Mouse (Mus musculus) hindbrain, embryonic 14.5 days (tissue): ENCODE measurements around the gene Jak2. TPM values are rescaled to one million over a fixed set of nuclear protein-coding genes. Genes with fewer than 3 reads are reported as not detected.
A peak's percentile ranks its signal among the peaks of the same experiment; 100 is the strongest.

Experiments
- ATAC-seq: fragments of 200-750 bp; cut with Nextera tagmentation; 2 replicates; pipeline ENCODE4 v1.8.0; 2017; ENCODE audit warnings: moderate number of reproducible peaks, mild to moderate bottlenecking, moderate TSS enrichment, moderate library complexity; ENCODE audit not compliant: low FRiP score
- DNase-seq: peaks from one replicate; pipeline ENCODE4 v3.0.0-alpha.2; 2015; ENCODE audit warnings: low spot score
- H3K27ac ChIP-seq: fragments of 300-500 bp; sonication (generic); 2 replicates; pipeline ENCODE4 v1.5.1; 2014; ENCODE audit warnings: mild to moderate bottlenecking, moderate library complexity
- H3K27me3 ChIP-seq: fragments of 300-500 bp; sonication (generic); 2 replicates; pipeline ENCODE4 v1.6.1; 2014; ENCODE audit warnings: mild to moderate bottlenecking, low read length, mixed read lengths; ENCODE audit not compliant: control insufficient read depth, insufficient read depth
- H3K36me3 ChIP-seq: fragments of 300-500 bp; sonication (generic); replicated peaks from 2 replicates; pipeline ENCODE4 v1.6.1; 2014; ENCODE audit not compliant: control insufficient read depth, insufficient read depth
- H3K4me1 ChIP-seq: fragments of 300-500 bp; sonication (generic); replicated peaks from 2 replicates; pipeline ENCODE4 v1.6.1; 2014; ENCODE audit warnings: antibody characterized with exemption, low read length, mixed read lengths; ENCODE audit not compliant: control insufficient read depth, insufficient read depth
- H3K4me2 ChIP-seq: fragments of 300-500 bp; sonication (generic); replicated peaks from 2 replicates; pipeline ENCODE4 v1.6.1; 2014; ENCODE audit warnings: mild to moderate bottlenecking, moderate library complexity
- H3K4me3 ChIP-seq: fragments of 300-500 bp; sonication (generic); replicated peaks from 2 replicates; pipeline ENCODE4 v1.5.1; 2014; ENCODE audit warnings: mild to moderate bottlenecking, low read length
- H3K9ac ChIP-seq: fragments of 300-500 bp; sonication (generic); 2 replicates; pipeline ENCODE4 v1.6.1; 2014
- H3K9me3 ChIP-seq: fragments of 300-500 bp; sonication (generic); 2 replicates; pipeline ENCODE4 v1.6.1; 2016; ENCODE audit warnings: low read length; ENCODE audit not compliant: control insufficient read depth
- WGBS: fragments of 180-500 bp; shearing (Covaris S2); extraction: QIAGEN DNeasy Blood & Tissue Kit; methylation state at CpG from one replicate; pipeline ENCODE4 v1.1.7; 2014; 5-methylcytosine and 5-hydroxymethylcytosine counted together
- polyA plus RNA-seq: library from polyadenylated mRNA; unstranded; fragments of >200 nt; fragmentation: Nextera tagmentation; extraction: Ambion mirVana; gene quantifications from 2 replicates; pipeline ENCODE4 v1.2.1, GENCODE M21; 2014

The Jak2 gene
- polyA plus RNA-seq, 1 experiment from 2014 or later: 20.3 TPM

DNA sequence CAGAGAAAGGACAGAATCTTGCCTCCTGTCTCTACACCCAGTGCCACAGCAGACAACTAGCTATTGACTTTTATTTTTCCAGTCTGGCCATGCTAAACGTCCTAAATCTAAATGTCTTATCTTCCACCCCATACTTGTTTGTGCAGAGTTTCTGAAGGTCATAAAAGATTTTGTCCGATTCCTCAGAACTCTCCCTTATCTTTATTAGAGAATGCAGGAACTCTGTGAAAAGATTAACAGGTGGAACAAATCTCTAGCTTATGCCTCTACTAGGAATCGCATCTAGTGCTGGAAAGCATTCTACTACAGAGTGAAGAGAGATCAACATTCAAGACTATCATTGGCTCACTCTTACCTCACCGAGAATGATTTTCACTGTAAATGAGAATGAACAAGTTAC, 1.7 kb upstream of the Jak2 start:
- Histone ChIP-seq H3K4me1 (peaks cover 43% of the 10 kb centered on the region), H3K27me3 (no peaks in the 10 kb centered on the region), H3K9ac (peak overlapping the region; percentile 98), H3K9me3 (peaks cover 9% of the 10 kb centered on the region), H3K27ac (peak overlapping the region; percentile 98), H3K4me3 (peak overlapping the region; percentile 97), H3K4me2 (peak overlapping the region; percentile 90), H3K36me3 (no peaks in the 10 kb centered on the region)
- 56% methylated on average over 4 of the region's 4 CpGs for WGBS
- DNase-seq: peak; percentile 53
- ATAC-seq: no peak

DNA sequence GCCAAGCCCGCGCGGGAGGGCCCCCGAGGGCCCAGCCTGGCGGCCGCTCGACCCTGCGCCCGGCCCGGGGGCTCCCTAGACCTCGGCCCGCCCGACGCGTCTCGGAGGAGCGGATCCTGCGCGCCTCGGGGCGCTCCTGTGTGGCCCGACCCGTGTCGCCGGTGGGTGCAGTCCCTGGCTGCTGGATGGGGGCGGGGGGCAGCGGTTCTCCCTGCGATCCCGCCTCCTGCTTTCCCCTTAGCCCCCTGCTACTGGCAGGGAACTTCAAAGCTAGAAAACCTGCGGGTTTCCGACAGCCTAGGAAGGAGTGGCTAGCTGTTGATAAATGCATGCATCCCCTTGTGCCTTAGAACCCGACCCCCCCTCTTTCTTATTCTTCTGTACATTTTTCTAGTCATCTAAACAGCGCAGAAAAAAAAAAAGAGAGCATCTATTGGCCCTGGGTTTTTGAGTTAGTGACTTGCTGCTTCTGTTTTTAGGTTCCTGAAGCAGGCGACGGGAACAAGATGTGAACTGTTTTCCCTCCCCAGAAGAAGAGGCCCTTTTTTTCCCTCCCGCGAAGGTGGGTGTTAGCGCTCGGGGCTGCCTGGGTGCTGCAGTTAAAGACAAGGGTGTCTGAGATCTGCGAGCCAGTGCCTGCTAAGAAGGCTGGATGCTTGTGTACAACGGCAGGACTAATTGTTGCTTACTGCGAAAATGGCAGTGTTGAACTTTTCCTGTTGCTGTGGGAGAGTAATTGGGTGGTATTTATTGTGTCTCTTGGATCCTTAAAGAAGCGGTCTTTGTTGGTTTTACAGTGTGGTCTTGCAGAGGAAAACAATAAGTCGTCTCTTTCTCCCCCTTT, 552 bp downstream of the Jak2 start:
- peak; percentile 43 for DNase-seq
- Histone ChIP-seq H3K27ac (peak overlapping the region; percentile 98), H3K27me3 (no peaks in the 10 kb centered on the region), H3K36me3 (no peaks in the 10 kb centered on the region), H3K9me3 (no peaks in the 10 kb centered on the region), H3K4me1 (peaks cover 56% of the 10 kb centered on the region), H3K9ac (peak overlapping the region; percentile 98), H3K4me3 (peak overlapping the region; percentile 97), H3K4me2 (peak overlapping the region; percentile 90)
- under 1% methylated on average over 39 of the region's 44 CpGs for WGBS
- peak; percentile 66 for ATAC-seq

DNA sequence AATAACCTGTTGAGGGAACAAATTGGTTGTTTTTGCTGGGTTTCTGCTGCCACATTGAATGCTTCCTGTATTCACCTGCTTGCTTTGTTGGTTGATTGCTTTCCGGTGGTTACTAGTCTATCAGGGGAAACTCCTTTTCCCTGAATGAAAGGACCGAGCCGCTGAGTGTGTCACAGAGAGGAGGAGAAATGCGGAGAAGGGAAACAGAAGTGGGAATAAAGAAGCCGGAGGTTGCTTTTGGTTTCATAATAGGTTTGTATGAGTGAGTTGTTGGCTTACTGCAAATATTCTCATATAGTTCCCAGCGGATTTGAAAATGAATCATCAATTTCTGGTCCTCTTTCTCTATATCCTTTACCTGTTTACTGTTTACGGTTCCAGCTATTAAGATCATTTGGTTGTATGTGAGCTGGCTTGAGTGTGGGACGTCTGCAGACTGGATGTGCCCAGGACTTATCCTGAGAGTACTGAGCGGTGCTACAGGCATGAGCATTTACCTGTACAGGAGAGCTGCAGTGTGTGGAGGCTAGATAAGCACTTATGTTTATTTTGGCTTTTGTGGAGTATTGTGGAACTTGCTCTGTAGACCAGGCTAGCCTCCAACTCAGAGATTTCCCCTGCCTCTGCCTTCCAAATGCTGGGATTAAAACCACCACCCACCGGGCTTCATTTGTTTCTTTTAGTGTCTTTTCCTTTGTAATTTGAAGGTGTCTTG, 1.4 kb downstream of the Jak2 start:
- DNase-seq (no peak), ATAC-seq (no peak)
- peak overlapping the region; percentile 97 for H3K4me3 ChIP-seq
- H3K36me3 ChIP-seq: no peaks in the 10 kb centered on the region
- 21% methylated on average over 10 of the region's 10 CpGs for WGBS
- peak overlapping the region; percentile 98 for H3K27ac ChIP-seq
- peaks cover 56% of the 10 kb centered on the region for H3K4me1 ChIP-seq
- no peaks in the 10 kb centered on the region for H3K27me3 ChIP-seq
- H3K9ac ChIP-seq: peak overlapping the region; percentile 98
- no peaks in the 10 kb centered on the region for H3K9me3 ChIP-seq
- H3K4me2 ChIP-seq: peak overlapping the region; percentile 90

DNA sequence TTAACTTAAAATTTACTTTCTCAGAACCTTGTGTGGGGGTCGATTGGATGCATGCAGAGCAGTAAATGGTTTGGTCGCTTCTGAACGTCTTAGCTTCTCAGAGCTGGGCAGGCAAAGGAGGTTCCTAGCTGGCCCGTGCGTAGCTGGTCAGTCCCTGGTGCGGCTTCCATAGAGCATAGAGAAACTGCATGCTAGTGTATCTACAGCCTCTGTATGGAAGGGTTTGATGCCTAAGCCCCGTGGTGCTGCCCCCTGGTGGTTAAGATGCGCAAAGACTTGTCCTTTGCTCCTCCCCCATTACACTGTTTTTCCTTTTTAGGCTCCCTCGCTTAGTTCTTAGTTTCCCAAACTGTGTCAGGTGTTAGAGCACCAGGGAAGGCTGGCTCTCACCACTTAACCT, 2.1 kb downstream of the Jak2 start:
- Histone ChIP-seq H3K4me2 (peak overlapping the region; percentile 90), H3K9ac (peak overlapping the region; percentile 98; the same call in 1 of the 2 replicates), H3K27ac (0 out of 2 replicates have a peak overlapping the region, but pooled peaks have one; percentile 26), H3K4me1 (peaks cover 49% of the 10 kb centered on the region), H3K4me3 (peak overlapping the region; percentile 97), H3K27me3 (no peaks in the 10 kb centered on the region), H3K36me3 (no peaks in the 10 kb centered on the region), H3K9me3 (no peaks in the 10 kb centered on the region)
- peak; percentile 47 for ATAC-seq
- peak; percentile 89 for DNase-seq
- WGBS: 2% methylated on average over 9 of the region's 9 CpGs

DNA sequence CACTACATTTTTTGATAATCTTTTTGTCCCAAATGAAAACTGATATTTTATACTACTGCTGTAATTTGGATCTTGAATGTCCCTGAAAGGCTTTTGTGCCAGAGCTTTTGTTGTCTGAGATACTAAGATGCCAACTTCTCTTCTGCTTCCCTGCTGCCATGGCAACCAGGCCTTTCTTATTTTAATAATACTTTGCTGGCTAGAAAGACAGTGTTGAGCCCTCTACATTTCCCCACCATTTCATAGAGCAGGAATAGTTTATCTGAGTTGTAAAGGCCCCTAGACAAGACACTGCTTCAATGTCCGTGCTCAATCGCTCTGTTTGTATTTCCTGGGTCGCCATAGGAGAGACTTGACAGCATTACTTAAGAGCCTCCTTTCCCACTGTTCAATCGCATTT, 3.0 kb downstream of the Jak2 start:
- H3K9ac ChIP-seq: 0 out of 2 replicates have a peak overlapping the region, but pooled peaks have one; percentile 35
- H3K4me2 ChIP-seq: peak overlapping the region; percentile 90
- peaks cover 40% of the 10 kb centered on the region for H3K4me1 ChIP-seq
- ATAC-seq (no peak), DNase-seq (no peak)
- no peaks in the 10 kb centered on the region for H3K36me3 ChIP-seq
- peak overlapping the region; percentile 97; the same call in 1 of the 2 replicates for H3K4me3 ChIP-seq
- no peaks in the 10 kb centered on the region for H3K27me3 ChIP-seq
- no peaks in the 10 kb centered on the region for H3K9me3 ChIP-seq
- 10% methylated on average over 4 of the region's 4 CpGs for WGBS
- H3K27ac ChIP-seq: 0 out of 2 replicates have a peak overlapping the region, but pooled peaks have one; percentile 26

DNA sequence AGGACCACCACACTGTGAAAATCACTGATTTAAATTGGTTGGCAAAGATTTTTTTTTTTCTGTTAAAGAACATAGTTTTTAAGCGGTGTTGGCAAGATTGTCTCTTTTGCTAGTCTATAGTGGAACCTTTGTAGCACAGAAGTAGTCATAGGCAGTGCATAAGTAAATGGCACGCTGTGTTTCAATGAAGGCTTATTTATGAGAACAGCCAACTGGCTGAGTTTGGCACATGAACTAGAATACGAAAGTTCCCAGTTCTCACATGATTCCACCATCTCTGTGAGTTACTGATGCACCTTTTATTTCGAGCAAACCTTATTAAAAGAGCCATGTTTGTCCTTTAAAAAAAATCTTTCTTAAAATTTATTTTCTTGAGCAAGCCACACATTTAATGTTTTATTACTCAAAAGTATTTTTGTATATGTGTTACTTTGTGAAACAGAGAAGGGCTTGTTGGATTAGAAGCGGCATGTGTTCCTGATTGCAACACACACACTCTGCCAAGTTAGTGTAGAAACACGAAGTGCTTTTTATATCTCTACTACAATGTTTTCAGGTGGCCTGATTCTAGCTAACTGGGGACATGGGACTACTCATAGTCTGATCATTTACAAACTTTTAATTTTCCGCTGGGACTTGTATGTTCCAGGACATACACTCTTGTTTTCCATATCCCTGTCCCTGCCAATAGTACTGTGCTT, 3.8 kb downstream of the Jak2 start:
- Histone ChIP-seq H3K27ac (no peak overlapping the region), H3K4me3 (no peak overlapping the region), H3K9ac (no peak overlapping the region), H3K9me3 (no peaks in the 10 kb centered on the region), H3K4me1 (peaks cover 32% of the 10 kb centered on the region), H3K36me3 (no peaks in the 10 kb centered on the region), H3K27me3 (no peaks in the 10 kb centered on the region), H3K4me2 (peak overlapping the region; percentile 90)
- no peak for DNase-seq
- ATAC-seq: no peak
- WGBS: 81% methylated on average over 7 of the region's 7 CpGs

DNA sequence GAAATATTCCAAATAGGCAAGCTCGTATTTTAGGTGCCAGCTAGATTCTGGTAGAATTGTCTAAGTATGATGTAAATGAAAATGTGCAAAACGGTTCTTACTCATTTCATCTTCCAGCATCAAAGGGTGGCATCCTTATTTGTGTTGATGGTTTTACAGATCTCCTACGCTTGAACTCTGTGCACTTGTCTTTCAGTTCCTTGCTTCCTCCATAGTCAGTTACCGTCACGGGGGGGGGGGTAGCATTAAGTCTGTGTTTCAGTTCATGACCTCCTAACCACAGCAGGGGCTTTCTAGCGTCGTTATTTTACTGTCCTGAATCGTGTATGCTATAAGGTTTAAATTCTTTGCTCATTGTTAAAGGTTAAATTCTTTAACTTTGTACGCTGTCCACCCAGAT, 10.0 kb downstream of the Jak2 start:
- no peak for DNase-seq

DNA sequence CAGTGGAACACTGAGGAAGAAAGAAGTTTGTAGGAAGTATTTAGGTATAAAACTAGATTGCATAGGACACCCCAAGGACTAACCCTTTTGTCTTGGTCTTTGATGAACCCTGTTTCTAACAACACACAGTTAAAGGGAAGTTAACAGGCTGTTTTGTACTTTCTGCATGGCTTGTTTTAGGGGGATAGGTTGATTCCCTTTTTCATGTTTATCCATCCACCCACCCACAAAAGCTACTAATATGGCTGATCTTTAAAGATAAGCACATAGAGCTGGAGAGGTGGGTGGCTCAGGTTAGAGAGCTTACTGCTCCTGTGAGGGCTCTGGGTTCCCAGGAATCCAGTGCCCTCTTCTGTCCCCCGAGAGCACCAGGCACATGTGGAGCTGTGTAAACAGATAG, 11.9 kb downstream of the Jak2 start:
- Histone ChIP-seq H3K4me2 (no peak overlapping the region), H3K27ac (no peak overlapping the region), H3K4me1 (peaks cover 8% of the 10 kb centered on the region), H3K9ac (no peak overlapping the region), H3K36me3 (peaks cover 15% of the 10 kb centered on the region; the same call in 1 of the 2 replicates), H3K4me3 (no peak overlapping the region), H3K9me3 (no peaks in the 10 kb centered on the region), H3K27me3 (no peaks in the 10 kb centered on the region)
- WGBS: 87% methylated on average over 1 of the region's 1 CpGs
- ATAC-seq: no peak
- DNase-seq: no peak

More for the DNA sequence above, 10.0 kb downstream of the Jak2 start:
- ATAC-seq: no peak
- no peak overlapping the region for H3K4me3 ChIP-seq
- no peak overlapping the region for H3K4me2 ChIP-seq
- H3K36me3 ChIP-seq: peaks cover 15% of the 10 kb centered on the region; the same call in 1 of the 2 replicates
- WGBS: 72% methylated on average over 9 of the region's 9 CpGs
- H3K9me3 ChIP-seq: no peaks in the 10 kb centered on the region
- H3K4me1 ChIP-seq: peaks cover 8% of the 10 kb centered on the region
- no peak overlapping the region for H3K27ac ChIP-seq
- no peak overlapping the region for H3K9ac ChIP-seq
- no peaks in the 10 kb centered on the region for H3K27me3 ChIP-seq

DNA sequence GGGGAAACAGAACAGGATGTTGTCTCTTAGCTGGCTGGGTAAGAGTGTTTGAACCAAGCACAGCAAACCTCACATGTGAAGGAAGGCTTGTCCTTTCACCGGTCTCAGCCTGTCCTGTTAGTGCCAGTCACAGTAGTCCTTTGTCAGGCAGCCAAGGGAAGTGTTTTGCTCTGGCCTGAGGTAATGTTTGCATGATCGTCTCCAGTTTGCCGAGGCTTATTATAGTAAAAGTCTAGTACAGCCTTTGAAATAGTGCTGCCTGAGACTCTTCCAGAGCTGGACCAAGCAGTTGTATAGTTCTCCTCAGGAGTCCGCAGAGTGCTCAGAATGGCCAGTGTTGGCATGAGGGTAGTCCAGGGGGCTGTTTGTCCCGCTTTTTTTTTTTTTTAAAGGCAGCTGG, 13.9 kb downstream of the Jak2 start:
- Histone ChIP-seq H3K9ac (no peak overlapping the region), H3K4me1 (peaks cover 13% of the 10 kb centered on the region), H3K9me3 (no peaks in the 10 kb centered on the region), H3K36me3 (peaks cover 15% of the 10 kb centered on the region; the same call in 1 of the 2 replicates), H3K27ac (peak overlapping the region; percentile 57), H3K27me3 (no peaks in the 10 kb centered on the region), H3K4me3 (no peak overlapping the region), H3K4me2 (peak overlapping the region; percentile 21; the same call in 1 of the 2 replicates)
- DNase-seq: no peak
- no peak for ATAC-seq
- WGBS: 41% methylated on average over 5 of the region's 5 CpGs
